Mouse (Mus musculus): ENCODE measurements around the gene Klkb1. TPM values are rescaled to one million over a fixed set of nuclear protein-coding genes. Genes with fewer than 3 reads are reported as not detected.

Gene Klkb1
- polyA plus RNA-seq, 2 experiments, result 4.3 to 6.0 TPM

- no peaks in the 10 kb centered on the region for H3K9me3 ChIP-seq (ENCODE audit: control insufficient read depth, low read length)
- no peak overlapping the region for H3K4me2 ChIP-seq (ENCODE audit: low read depth)
- ATAC-seq (ENCODE audit: insufficient read depth), result no peak
- WGBS (ENCODE audit: insufficient replicate concordance), result 45% methylated on average over 2 of the region's 2 CpGs
- H3K4me3 ChIP-seq (ENCODE audit: insufficient read depth in 1 of 2, low read depth in 2 of 2, low read length in 2 of 2), result no peak overlapping the region
- DNase-seq (ENCODE audit: low read depth in 3 of 3, low spot score in 3 of 3), result no peak
- H3K27me3 ChIP-seq (ENCODE audit: control insufficient read depth, insufficient read depth, low read length), result no peaks in the 10 kb centered on the region
- no peak overlapping the region for H3K27ac ChIP-seq
- H3K36me3 ChIP-seq (replicated peaks; ENCODE audit: control insufficient read depth, insufficient read depth, low read depth), result no peaks in the 10 kb centered on the region
- TF ChIP-seq EP300 (IDR thresholded peaks at IDR 0.05; ENCODE audit: low read depth), result no peak
- TF ChIP-seq CTCF (IDR thresholded peaks at IDR 0.05; ENCODE audit: low read depth), result no peak
- no peaks in the 10 kb centered on the region for H3K4me1 ChIP-seq (replicated peaks; ENCODE audit: control insufficient read depth in 2 of 2, insufficient read depth in 2 of 2, low read length in 1 of 2)
- no peak overlapping the region for H3K9ac ChIP-seq (replicated peaks)
Measured at GRCm38 (mm10) chr8:45321365-45321764, 26.7 kb upstream of the Klkb1 start.

GRCm38 (mm10) chr8:45320930-45321329 lies 26.3 kb upstream of the Klkb1 start:
- no peak overlapping the region for H3K27ac ChIP-seq
- no peaks in the 10 kb centered on the region for H3K4me1 ChIP-seq (replicated peaks; ENCODE audit: control insufficient read depth in 2 of 2, insufficient read depth in 2 of 2, low read length in 1 of 2)
- TF ChIP-seq CTCF (IDR thresholded peaks at IDR 0.05; ENCODE audit: low read depth) (no peak), EP300 (IDR thresholded peaks at IDR 0.05; ENCODE audit: low read depth) (no peak)
- H3K4me3 ChIP-seq (ENCODE audit: insufficient read depth in 1 of 2, low read depth in 2 of 2, low read length in 2 of 2), result no peak overlapping the region
- H3K4me2 ChIP-seq (ENCODE audit: low read depth), result no peak overlapping the region
- no peaks in the 10 kb centered on the region for H3K36me3 ChIP-seq (replicated peaks; ENCODE audit: control insufficient read depth, insufficient read depth, low read depth)
- H3K9ac ChIP-seq (replicated peaks), result no peak overlapping the region
- no peak for ATAC-seq (ENCODE audit: insufficient read depth)
- DNase-seq (ENCODE audit: low read depth in 3 of 3, low spot score in 3 of 3), result no peak
- H3K27me3 ChIP-seq (ENCODE audit: control insufficient read depth, insufficient read depth, low read length), result no peaks in the 10 kb centered on the region
- WGBS (ENCODE audit: insufficient replicate concordance), result 39% methylated on average over 1 of the region's 1 CpGs
- no peaks in the 10 kb centered on the region for H3K9me3 ChIP-seq (ENCODE audit: control insufficient read depth, low read length)

- Histone ChIP-seq H3K27me3 (ENCODE audit: control insufficient read depth, insufficient read depth, low read length) (no peaks in the 10 kb centered on the region), H3K4me2 (ENCODE audit: low read depth) (no peak overlapping the region), H3K4me3 (ENCODE audit: insufficient read depth in 1 of 2, low read depth in 2 of 2, low read length in 2 of 2) (no peak overlapping the region), H3K9ac (replicated peaks) (no peak overlapping the region), H3K36me3 (replicated peaks; ENCODE audit: control insufficient read depth, insufficient read depth, low read depth) (no peaks in the 10 kb centered on the region), H3K9me3 (ENCODE audit: control insufficient read depth, low read length) (no peaks in the 10 kb centered on the region), H3K27ac (no peak overlapping the region), H3K4me1 (replicated peaks; ENCODE audit: control insufficient read depth in 2 of 2, insufficient read depth in 2 of 2, low read length in 1 of 2) (no peaks in the 10 kb centered on the region)
- WGBS (ENCODE audit: insufficient replicate concordance), result 59% methylated on average over 4 of the region's 4 CpGs
- ATAC-seq (ENCODE audit: insufficient read depth), result no peak
- DNase-seq (ENCODE audit: low read depth in 3 of 3, low spot score in 3 of 3), result no peak
- TF ChIP-seq EP300 (IDR thresholded peaks at IDR 0.05; ENCODE audit: low read depth), result no peak
- TF ChIP-seq CTCF (IDR thresholded peaks at IDR 0.05; ENCODE audit: low read depth), result no peak
Measured at GRCm38 (mm10) chr8:45310967-45311366, 16.3 kb upstream of the Klkb1 start.

- Histone ChIP-seq H3K27ac (no peak within 1 kb of the TSS), H3K27me3 (ENCODE audit: control insufficient read depth, insufficient read depth, low read length) (no peaks in the 10 kb centered on the region), H3K4me2 (ENCODE audit: low read depth) (no peak within 1 kb of the TSS), H3K4me3 (ENCODE audit: insufficient read depth in 1 of 2, low read depth in 2 of 2, low read length in 2 of 2) (no peak within 1 kb of the TSS), H3K36me3 (replicated peaks; ENCODE audit: control insufficient read depth, insufficient read depth, low read depth) (no peaks in the 10 kb centered on the region), H3K9me3 (ENCODE audit: control insufficient read depth, low read length) (no peaks in the 10 kb centered on the region), H3K9ac (replicated peaks) (no peak within 1 kb of the TSS), H3K4me1 (replicated peaks; ENCODE audit: control insufficient read depth in 2 of 2, insufficient read depth in 2 of 2, low read length in 1 of 2) (no peaks in the 10 kb centered on the region)
- TF ChIP-seq EP300 (IDR thresholded peaks at IDR 0.05; ENCODE audit: low read depth), result no peak
- DNase-seq (ENCODE audit: low read depth in 3 of 3, low spot score in 3 of 3) (no peak), ATAC-seq (ENCODE audit: insufficient read depth) (no peak)
- 74% methylated on average over 13 of the region's 13 CpGs for WGBS (ENCODE audit: insufficient replicate concordance)
Measured at GRCm38 (mm10) chr8:45308366-45308765, 13.7 kb upstream of the Klkb1 start, which contains the start of gene Gm45753. TSS of gene Gm45753 (minus strand) at chr8:45308466.

- no peak overlapping the region for H3K27ac ChIP-seq
- WGBS (ENCODE audit: insufficient replicate concordance), result 66% methylated on average over 1 of the region's 1 CpGs
- no peak for DNase-seq (ENCODE audit: low read depth in 3 of 3, low spot score in 3 of 3)
Measured at GRCm38 (mm10) chr8:45305479-45305878, 10.8 kb upstream of the Klkb1 start.

More at GRCm38 (mm10) chr8:45305479-45305878, 10.8 kb upstream of the Klkb1 start:
- H3K4me3 ChIP-seq (ENCODE audit: insufficient read depth in 1 of 2, low read depth in 2 of 2, low read length in 2 of 2), result no peak overlapping the region
- ATAC-seq (ENCODE audit: insufficient read depth), result no peak
- no peak overlapping the region for H3K4me2 ChIP-seq (ENCODE audit: low read depth)
- H3K36me3 ChIP-seq (replicated peaks; ENCODE audit: control insufficient read depth, insufficient read depth, low read depth), result no peaks in the 10 kb centered on the region
- H3K9ac ChIP-seq (replicated peaks), result no peak overlapping the region
- no peaks in the 10 kb centered on the region for H3K9me3 ChIP-seq (ENCODE audit: control insufficient read depth, low read length)
- TF ChIP-seq CTCF (IDR thresholded peaks at IDR 0.05; ENCODE audit: low read depth) (no peak), EP300 (IDR thresholded peaks at IDR 0.05; ENCODE audit: low read depth) (no peak)
- no peaks in the 10 kb centered on the region for H3K4me1 ChIP-seq (replicated peaks; ENCODE audit: control insufficient read depth in 2 of 2, insufficient read depth in 2 of 2, low read length in 1 of 2)
- H3K27me3 ChIP-seq (ENCODE audit: control insufficient read depth, insufficient read depth, low read length), result no peaks in the 10 kb centered on the region
